Mouse (Mus musculus) yolk sac, embryonic 10.5 days (tissue): Measurements from ENCODE around the gene Milr1.
"Not testable (repeated sequence)": the region's sequence is repeated elsewhere in the genome, so short reads cannot be mapped to it uniquely, and the experiment has no call there.

Experiments
- DNase-seq: peaks from one replicate; pipeline ENCODE4 v3.0.0-alpha.2; 2017; ENCODE audit warnings: low spot score

The Milr1 gene

DNA sequence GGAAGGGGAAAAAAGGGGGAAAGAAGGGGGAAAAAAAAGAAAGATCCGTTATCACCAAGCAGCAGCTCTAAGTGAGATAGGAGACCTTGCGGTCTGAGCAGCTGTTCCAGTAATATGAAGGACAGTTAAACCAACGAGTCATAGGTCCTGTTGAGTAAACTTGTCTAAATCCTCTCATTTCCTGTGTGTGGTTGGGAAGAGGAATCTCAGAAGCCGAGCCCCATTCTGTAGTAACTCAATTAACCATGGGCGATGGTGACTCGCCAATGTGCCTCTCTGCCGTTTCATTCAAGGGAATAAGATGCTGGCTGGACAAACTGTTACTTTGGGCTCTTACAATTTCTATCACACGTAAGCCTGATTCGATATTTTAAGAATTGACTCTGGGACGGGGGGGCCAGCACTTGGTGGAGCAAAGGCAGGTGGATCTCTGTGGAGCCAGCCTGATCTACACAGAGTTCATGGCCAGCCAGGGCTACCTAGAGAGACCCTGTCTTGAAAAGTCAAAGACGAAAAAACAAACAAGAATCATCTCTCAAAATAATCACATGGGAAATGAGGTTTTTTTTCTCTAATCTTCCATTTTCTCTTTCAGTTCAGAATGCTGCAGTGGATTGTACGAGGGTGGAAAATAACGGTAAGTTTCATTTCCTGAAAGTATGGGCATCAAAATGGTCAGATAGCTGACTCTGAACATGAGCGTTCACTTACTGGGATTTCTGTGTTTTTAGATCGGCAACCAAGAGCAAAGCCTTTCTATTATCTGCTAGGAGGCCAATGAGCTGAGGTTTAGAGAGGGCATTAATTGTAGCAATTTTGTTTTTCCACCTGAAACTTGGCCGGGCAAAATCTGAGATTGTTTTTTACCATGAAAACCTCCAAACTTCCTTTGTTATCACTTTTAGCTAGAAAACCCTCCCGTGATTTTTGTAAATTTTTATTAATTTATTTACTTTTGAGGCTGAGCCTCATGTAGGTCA lies at the start of gene Milr1:
TSS of gene Milr1 (plus strand) at position 188 of the 980 bp plus-strand sequence.
- DNase-seq = no peak

DNA sequence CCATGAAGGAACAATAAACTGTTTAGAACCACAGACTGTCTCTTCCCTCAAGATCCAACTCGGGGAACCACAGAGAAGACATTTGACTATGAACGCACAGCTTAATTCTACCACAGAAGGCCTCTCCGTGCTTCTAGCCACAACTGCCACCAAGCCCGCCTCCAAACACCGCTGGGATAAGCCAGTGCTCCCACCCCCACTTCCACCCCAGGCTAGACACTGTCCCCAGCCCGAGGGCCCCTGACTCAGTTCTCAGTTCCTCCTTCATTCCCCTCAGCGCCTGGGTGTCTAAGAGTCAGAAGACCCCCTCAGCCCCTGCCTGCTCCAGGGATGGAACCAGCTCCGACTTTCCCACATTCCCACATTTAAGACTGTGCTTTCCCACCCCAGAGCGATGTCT lies 49.4 kb upstream of the Milr1 start:
- DNase-seq = no peak

DNA sequence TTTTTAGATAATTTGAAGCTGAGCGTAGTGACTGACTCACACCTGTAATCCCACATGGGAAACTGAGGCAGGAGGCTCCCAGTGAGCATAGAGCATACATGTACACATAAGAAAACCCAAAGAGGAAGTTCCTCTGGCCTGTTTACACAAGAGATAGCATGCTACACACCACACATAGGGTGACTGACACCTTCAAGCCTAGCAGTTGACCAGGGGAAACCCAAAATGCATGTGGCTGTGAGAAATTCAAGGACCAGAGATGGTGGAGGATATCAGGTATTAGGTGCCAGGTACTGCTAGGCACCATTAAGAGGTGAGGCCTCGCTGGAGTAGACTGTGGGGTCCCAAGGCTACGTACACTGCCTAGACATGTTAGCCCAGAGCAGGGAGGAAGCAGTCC lies 48.4 kb upstream of the Milr1 start:
- DNase-seq = no peak

DNA sequence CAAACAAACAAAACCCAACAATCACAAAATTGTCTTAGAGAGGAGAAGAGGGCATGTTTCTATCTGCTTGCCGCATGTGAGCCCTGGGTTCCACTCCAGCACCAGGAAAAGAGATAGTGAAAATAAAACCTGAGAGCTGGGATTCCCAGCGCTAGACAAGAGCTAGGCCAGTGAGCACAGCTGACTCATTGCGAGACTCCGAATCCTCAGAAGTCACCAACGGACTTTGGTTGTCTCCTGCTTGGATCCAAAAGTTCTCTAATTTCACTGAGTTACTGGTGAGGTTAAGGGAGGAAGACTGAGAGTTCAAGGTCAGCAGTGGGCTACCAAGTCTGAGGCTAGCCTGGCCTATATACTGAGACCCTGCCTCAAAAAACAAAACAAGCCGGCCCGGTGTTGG lies 47.1 kb upstream of the Milr1 start:
- DNase-seq = no peak

DNA sequence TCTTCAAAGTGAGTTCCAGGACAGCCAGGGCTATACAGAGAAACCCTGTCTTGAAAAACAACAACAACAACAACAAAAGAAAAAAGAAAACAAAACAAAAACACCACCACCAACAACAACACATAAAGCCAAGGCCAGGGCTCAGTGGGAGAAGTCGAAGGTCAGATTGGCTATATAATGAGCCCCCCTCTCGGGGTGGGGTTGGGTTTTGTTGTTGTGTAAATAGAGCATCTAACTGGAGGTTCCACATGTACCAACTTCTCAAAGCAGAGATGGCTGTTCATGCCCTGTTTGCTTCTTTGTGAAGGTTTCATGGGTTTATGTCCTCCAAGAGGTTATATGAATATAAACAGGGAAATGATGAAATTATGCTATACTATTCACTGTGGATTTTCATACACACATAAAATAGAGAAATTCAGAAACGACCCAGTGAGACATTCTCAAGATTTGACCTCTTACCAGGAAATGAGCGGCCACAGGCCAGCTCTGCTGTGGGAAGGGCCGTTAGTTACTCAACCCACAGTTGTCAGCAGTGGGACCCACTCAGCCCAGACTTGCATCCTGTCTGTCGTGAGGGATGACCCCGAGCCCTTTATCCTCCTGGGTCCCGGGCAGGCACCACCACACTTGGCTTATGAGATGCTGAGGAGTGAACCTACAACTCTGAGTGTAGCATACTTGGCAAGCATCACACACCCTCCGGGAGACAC lies 46.5 kb upstream of the Milr1 start:
- no peak for DNase-seq

DNA sequence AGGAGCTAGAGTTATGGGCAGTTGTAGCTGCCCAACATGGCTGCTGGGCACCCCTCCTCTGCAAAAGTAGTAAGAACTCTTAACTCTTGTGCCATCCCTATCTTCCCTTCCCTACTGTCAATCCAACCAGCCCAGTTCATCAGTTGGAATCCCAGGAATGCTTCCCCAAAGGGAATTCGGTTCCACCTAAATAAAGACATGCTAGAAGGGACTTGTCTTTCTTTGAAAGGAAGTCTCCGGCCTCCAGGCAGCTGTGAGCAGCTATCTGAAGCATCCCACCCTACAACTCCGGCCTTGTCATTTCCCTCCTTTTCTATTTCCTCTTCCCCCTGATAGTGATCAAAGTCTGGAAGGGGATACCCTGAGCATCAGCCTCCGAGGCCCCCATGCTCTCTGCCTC lies 44.8 kb upstream of the Milr1 start:
- DNase-seq = no peak

DNA sequence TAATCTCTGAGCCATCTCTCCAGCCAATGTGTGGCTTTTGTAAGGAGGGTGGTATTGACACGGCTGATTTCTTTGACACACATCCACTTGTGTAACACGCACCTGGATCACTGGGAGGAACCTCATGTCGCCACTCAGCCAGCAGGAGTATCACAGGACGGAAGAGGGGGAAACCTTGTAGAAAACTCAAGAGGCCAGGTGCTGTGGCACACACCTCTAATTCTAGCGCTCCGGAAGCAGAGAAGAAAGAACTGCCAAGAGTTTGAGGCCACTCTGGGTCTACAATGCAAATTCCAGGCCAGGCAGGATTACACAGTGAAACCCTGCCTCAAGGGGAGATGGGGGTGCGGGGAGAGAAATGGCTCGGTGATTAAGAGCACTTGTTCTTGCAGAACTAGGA lies 43.9 kb upstream of the Milr1 start:
- no peak for DNase-seq

DNA sequence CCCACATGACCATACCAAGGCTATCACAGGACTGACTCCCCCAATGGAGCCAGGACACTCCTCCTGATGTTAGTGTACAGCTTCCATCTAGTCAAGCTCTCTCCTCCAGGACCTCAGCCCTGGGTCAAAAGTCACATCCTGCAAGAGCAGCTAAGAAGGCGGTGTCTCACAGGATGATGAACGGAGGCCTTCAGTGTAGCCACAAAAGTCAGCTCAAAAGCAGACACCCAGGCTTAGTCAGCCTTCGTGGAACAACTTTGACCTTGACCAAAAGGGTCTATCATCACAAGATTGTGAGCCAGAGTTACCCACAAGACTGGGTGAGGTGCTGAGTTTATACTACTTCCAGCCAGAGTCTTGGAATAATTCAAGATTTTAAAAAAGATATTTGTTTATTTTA lies 43.2 kb upstream of the Milr1 start:
- DNase-seq = peak; percentile 48

DNA sequence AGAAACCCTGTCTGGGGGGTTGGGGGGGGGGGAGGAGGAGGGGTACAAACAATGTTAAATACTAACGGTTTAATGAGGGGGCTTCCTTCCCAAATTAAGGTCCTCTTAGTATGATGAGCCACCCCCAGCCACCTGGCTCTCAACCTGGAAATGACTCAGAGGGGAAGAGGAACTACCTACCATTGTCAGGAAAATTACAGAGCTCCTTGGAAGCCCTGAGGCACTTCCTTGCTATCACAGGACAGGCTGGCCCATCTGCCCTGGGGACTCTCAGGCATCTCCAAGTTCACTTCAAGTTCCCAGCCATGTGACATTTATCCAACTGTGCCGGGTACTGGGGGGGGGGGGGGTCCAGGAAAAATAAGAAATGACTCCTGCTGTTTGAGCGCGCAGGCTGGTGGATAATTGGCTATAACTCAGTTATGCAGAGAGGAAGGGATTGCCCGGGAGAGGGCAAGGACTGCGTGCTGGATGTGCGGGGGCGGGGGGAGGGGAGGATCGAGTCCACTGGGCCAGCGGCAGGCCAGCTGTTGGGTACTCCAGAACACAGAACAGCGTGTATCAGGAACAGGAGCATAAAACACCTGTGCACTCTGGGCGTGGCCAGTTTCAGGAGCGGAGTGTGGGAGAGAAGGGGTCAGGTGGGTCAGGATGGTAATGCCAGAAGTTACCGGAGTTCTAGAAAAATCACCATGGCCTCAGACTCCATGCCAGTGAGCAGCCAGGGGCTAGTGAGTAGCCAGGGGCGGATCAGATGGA lies 41.6 kb upstream of the Milr1 start:
- DNase-seq = no peak

DNA sequence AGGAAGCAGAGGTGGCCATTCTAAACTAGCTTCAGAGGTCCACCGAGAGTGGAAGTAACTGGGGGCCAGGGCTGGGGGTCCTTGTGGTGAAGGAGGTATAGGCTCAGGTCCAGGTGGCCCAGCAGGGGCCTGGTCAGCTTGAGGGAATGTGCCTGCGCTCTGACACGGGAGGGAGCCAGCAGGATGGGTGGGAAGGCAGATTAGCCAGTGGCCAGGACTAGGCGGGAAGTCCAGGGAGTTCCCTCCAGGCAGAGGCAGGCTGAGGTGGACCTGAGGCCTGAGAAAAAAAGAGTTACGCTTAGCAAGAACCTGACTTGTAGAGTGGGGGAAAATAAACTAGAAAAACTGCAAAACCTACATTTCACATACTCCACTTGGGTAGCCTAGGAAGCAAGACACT lies 40.2 kb upstream of the Milr1 start:
- no peak for DNase-seq

DNA sequence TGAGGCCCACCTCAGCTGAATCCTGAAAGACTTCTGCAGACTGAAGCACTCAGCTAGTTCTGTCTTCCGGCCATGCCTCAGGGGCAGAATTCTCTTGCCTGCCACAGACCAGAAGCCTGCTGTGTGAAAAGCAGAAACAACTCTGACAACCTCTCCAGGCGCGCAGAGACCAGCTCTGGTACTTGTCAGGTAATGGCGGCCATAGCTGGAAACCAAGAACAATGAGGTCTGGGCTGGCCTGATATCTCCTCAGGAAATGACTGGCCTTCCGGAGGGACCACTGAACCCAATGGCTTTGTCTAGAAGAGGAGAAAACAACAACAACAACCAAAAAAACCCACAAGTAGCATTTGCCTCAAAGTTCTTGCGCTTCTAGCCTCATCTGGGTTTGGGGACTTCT lies 36.0 kb upstream of the Milr1 start:
- DNase-seq = peak; percentile 30

DNA sequence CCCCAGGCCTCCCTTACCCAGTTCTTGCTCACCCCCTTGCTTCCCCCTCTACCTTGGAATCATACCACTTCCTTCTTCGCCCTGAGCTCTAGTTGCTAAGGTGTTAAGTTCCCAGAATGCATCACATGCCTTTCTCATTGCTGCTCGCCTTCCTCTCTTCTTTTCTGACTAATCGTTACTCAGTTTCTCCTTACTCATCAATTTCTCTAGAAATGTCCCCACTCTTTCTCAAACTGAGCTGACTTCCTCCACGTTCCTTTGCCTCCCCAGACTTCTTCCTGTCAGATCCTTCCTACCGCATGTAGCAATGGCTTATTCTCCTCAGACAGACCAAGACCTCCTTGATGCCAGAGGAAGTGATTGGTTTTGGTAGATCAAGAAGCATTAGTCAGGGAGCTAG lies 34.5 kb upstream of the Milr1 start:
- no peak for DNase-seq

DNA sequence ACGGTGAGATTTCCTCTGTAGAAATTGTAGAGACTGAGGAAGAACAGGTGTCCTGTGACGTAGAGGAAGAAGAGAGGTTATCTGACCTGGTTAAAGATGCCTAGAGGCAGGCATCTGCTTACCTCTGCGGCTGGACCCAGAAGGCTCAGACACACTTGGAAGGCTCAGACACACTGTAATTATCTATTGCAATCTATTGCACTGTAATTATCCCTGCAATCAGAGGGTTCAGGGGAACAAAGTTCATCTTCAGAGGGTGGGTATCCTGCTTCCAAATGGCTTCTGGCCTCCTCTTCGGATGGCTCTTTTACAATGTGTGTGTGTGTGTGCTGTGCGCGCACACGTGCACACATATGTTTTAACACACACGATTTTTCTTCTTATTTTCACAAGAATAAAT lies 30.6 kb upstream of the Milr1 start:
- DNase-seq = no peak

DNA sequence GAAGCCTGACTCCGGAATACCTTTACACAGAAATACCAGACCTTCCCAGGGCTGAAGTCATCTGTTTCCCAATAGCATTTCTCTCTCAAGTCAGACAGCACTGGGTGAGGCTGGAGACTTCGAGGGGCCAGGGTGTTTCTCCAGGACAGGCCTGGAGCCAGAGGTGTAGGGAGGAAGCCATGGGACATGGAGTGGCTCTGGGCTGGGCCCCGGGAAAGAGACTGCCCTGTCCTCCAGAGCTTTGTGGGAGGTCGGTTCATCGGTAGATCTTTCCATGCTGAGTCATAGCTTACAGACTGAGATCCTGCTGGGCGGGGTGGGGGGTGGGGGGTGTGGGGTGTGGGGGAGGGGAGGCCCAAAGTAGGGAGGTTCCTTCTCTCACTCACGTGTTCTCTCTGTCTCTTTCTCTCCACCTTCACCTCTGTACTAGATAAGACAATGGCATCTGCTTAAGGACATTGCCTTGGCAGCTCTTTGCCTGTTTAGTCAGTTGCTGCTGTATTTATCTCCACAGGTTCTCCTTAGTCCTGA lies 28.1 kb upstream of the Milr1 start:
- peak; percentile 72 for DNase-seq

DNA sequence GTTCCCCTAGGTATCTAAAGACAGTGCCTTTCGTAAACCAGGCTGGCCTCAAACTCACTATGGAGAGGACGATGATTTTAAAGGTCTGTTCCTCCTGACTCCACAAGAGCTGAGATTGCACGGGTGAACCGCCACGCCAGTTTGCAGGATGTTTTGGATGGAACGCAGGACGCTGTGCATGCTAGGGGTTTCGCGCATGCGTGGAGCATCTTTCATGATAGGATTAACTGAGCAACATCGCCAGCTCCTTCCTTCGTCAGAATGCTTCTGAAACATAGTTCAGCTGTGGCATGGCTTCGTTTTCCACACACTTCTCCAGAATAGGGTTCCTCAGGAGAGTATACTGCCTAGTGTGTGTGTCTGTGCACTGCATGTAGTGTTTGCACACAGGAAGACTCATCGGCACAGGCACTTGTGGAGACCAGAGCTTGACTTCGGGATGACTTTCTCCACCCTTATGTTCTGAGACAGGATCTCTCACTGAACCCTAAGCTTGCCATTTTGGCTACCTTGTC lies 27.4 kb upstream of the Milr1 start:
- no peak for DNase-seq

DNA sequence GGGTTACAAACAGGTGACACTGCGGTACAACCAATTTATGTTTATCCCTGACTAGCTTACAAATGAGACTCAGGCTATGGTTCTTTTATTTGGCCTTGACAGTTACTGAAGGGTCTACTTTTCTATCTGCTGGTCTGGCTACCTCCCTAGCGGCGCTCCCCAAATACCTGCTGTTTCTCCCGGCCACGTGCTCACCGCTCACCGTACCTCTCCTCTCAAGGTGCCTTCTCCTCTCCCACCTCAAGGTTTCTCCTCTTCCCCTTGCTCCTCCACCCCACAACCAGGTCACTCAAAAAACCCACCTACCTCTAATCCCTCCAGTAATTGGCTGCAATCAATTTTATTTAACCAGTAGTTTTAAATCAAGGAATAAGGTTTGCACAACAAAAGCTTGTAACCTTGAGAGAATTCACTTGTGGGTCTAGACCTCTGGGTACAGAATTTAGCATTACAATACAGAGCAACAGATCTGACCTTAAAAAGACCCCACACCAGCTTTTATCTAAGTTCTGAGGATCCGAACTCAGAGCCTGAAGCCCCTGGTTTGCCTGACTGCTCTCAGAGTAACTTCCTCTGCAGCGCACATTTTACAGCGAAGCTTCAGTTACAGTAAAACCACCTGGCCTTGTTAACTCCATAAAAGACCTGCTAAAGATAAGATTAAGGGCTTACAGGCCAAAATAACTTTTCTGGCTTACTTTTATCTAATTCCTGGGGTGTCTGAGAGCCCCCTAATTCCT lies 26.7 kb upstream of the Milr1 start:
- no peak for DNase-seq

DNA sequence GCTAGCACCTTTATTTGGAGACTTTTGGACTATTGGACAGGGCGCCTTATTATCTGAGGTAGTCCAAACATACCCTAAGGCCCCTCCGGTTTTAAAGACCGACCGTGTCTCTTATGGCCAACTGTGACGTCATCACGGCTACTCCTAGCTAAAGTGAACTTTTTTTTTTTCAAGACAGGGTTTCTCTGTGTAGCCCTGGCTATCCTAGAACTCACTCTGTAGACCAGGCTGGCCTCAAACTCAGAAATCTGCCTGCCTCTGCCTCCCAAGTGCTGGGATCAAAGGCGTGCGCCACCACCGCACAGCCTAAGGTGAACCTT lies 26.1 kb upstream of the Milr1 start:
- DNase-seq = not testable (repeated sequence)

DNA sequence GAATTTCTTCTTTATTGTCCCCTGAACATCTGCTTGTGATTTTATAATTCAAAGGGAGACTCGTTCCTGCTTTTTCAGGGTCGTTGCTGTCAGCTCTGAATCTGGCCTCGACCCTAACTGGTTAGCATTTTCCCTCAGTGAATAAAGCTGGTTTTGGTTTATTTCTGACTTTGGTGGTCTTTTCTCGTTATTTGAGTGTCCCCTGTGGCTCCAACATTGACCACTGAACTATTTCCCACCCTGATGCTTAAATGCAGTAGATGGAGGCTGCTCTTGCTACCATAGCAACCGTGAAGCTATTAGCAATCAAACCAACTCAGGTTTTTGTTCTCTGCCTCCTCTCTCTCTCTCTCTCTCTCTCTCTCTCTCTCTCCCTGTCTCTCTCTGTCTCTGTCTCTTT lies 23.1 kb upstream of the Milr1 start:
- no peak for DNase-seq

DNA sequence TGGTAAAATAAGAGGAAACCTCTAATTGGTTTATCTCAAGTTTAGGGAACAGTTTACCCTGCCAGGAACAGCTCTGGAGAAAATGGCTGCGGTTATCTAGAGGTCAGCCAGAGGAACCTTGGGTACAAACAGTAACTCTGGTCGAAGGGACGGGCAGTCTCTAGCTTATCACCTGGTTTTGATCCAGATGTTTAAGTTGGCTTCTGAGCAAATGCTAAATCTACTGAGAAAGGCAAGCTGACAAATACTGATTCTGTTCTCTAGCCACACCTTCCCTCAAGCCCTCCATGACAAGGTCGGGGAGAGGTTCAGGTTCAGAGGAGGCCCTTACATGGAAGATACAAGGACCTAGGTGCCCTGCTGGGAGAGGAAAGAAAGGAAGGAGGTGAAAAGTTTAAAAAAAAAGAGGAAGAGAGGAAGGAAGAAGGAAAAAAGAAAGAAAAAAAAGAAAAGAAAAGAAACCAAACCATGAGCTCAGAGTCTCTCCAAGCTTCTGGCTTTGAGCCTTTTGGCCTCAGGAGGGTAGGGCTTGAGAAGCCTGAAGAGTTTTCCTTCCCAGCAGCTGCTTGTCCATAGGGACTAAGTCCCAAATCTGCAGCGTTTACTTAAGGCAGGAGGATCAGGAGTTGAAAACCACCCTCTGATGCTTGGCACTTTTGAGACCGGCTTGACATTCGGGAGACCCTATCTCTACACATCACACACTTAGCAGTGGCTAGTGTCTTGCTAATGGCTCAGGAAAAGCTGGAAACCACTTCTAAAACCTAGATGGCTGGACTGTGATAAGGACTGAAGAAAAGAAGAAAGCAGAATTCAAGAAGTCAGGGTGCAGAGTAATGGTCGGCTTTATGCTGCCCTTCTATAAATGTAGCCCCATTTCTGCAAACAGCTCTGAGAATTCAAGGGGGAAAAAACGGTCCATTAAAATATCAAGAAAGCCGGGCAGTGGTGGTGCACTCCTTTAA lies 22.3 kb upstream of the Milr1 start:
- no peak for DNase-seq

DNA sequence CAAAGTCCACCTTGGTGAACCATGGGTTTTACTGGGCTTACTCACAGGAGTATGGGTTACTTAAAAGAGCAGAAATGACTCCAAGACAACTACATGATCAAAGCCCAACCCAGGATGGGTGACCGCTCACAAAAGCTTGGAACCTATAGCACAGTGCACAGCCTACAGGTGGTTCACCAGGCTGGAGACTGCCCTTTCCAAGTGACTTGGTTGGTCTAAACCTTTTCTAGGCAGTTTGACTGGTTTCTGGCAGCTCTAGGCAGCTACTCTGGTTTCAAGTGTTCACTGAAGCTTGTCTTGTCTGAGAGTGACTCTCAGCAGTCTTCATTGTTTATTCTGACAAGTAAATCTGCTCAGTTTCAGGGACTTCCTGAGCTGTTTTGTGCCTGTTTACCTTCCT lies 21.4 kb upstream of the Milr1 start:
- no peak for DNase-seq
